Mouse (Mus musculus): ENCODE data around the gene Cfap299.

Cfap299 gene

DNA sequence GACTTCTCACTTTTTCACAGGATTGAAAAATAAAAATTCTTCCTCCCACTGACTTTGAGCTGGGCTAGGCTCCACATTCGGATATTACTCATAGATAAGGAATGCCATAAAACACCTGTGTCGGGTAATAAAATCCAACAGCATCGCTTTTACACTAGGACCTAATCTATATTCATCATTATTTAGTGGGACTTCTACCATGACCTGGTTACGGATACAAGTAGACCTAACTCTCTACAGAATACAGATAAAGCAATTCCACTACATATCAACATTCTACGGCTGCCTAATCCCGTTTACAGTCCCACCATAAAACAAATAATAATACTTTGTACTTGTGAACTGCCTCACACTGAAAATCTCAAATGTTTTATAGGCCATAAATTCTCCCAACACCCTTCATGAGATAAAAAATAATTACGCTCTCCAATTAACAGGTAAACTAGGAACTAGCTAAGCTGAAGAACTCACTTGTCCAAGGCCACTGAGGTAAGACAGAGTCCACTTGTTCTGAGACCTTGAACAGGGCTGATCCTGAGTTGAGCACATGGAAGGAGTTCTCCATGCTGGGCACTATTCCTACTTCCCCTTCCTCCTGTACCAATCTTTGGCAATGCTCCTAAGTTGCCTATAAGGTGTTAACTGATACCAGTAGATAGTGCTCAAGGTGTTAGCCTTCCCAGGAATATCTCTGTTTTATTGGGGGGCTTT lies 513.7 kb downstream of the Cfap299 start:
- DNase-seq: no peak

GRCm38 (mm10) chr5:98844664-98845063 lies 515.6 kb downstream of the Cfap299 start:
- DNase-seq: no peak

Data from right cerebral cortex, adult 18-20 months (tissue).